Mouse (Mus musculus) bone marrow, adult 2 months (tissue): ENCODE data around the gene Srd5a2.

ENCODE experiments used
- CTCF ChIP-seq: fragments of 200-500 bp; IDR thresholded peaks from 2 replicates; pipeline ENCODE4 v1.5.1; 2011; ENCODE audit warnings: low read length, control low read depth; ENCODE audit not compliant: control insufficient read depth, insufficient read depth
- POLR2A ChIP-seq: fragments of 200-500 bp; IDR thresholded peaks from 2 replicates; pipeline ENCODE4 v1.6.1; 2011; ENCODE audit warnings: low read depth, mild to moderate bottlenecking, control low read depth, low read length, borderline replicate concordance; ENCODE audit not compliant: control insufficient read depth

- TF ChIP-seq CTCF: no peak
- no peak for TF ChIP-seq POLR2A
Observed at GRCm38 (mm10) chr17:73976066-73976465, 71.7 kb downstream of the Srd5a2 start.
